Mouse (Mus musculus): Measurements from ENCODE around the gene Atl1.

DNA sequence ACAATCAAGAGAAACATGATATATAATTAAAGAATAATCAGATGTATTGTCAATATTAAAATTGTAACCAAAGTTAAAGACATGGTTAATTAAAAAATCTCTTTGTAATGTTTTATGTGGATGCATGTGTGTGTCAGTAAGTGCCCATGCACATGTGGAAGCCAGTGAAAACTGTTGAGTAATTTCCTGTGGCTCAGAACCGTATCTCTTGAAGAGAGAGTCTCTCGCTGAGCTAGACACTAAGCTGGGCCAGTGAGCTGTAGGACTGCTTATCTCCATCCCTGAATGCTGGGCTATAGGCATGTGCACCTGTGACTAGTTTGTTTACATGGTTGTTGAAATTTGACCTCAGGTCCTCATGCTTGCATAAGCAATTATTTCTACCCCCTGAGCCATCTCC lies 65.0 kb downstream of the Atl1 start:
- TF ChIP-seq CTCF (IDR thresholded peaks at IDR 0.05; ENCODE audit: insufficient read depth, low read length): no peak
- no peak for TF ChIP-seq POLR2A (IDR thresholded peaks at IDR 0.05; ENCODE audit: borderline replicate concordance, extremely low read depth, low read depth, low read length)

Data from lung, adult 2 months (tissue).